Mouse (Mus musculus): ENCODE measurements at regions not wholly inside any gene's neighbourhood (a gene's known extent, or its start where the extent isn't known, plus 50 kb on each side); places are given as distances from the start of the nearest gene placed in this dataset.
"Not testable (repeated sequence)": the region's sequence is repeated elsewhere in the genome, so short reads cannot be mapped to it uniquely, and the experiment has no call there.

DNA sequence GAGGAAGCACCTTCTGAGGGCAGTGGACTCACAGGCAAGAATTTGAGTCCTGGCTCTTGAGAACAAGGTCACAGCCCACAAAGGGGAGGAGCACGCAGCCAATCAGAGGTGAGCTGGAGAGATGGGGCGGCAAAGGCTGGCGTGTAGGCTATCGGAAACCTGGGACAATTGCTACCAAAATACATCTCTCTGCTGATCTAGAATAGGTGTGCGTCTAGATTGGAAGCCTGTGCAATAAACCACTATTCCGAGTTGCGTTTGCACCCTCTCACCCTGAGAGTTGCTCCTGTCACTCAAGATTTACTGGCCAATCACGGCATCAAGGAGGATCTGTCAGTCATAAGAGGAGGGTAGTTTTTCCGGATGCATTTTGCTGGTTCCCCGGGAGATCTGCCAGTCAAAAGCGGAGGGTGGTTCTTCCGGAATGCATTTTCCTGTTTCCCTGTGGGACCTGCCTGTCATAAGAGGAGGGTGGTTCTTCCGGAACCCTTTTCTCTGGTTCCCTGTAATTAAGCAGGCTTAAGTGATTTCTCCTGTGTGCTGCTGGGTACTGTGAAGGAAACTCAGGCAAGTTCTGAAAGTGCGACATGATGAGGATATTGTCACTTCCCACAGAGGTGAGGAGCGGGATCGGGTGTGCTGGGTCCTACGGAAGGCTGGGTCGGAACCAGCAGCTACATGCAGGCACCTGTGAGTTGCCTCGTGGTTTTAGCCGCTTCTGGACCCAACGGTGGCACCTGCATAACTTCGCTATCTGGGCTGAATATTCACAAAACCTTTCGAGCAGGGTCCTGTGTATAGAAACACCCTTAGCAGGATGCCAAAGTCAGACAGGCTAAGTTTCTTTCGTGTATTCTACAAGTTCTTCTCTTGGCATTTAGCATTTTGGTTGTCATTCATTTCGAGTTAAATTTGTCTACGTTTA, 112.6 kb upstream of the Zfp960 start:
- peak; percentile 92 for DNase-seq

DNA sequence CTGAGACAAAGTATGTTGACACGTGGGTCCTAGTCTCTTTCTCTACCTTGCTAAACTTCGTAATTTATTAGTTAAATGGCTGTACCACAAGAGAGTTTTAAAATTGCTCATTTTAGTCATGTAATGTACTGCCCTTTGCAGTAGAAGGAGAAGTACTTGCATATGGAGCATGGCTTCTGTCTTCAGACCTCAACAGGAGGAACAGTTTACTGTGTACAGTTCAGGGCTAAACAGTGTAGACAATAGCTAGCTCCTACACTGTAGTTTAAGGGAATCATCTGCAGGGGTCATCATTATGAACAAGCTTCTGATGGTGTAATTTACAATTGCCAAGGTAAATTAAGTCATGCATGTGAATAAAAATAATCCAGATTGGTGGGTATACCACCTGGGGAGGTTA, 111.8 kb upstream of the Zfp960 start:
- DNase-seq = not testable (repeated sequence)

DNA sequence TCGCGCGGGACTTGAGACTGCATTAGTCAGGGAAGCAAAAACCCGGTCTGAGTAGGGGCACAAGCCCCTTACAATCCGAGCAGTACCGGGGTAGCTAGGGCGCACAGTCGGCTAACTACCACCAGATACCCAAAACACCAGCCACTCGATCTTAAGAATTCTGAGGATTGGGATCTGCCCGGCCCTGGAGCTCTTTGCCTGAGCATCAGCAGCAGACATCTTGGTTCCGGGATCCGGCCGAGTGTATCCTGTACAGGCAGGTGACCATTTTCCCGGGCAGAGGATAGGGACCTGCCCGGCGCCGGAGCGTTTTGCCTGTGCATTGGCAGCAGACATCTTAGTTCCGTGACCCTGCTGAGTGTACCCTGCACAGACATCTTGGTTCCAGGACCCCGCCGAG, 66.7 kb upstream of the Zfp960 start:
- DNase-seq = not testable (repeated sequence)

DNA sequence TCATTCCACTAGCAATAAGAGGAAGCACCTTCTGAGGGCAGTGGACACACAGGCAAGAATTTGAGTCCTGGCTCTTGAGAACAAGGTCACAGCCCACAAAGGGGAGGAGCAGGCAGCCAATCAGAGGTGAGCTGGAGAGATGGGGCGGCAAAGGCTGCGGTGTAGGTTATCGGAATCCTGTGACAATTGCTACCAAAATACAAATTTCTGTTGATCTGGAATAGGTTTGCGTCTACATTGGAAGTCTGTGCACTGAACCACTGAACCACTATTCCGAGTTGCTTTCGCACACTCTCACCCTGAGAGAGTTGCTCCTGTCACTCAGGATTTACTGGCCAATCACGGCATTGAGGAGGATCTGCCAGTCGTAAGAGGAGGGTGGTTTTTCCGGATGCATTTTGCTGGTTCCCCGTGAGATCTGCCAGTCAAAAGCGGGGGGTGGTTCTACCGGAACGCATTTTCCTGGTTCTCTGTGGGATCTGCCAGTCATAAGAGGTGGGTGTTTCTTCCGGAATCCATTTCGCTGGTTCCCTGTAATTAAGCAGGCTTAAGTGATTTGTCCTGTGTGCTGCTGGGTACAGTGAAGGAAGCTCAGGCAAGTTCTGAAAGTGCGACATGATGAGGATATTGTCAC, 59.2 kb upstream of the Zfp960 start:
- DNase-seq = peak; percentile 92

DNA sequence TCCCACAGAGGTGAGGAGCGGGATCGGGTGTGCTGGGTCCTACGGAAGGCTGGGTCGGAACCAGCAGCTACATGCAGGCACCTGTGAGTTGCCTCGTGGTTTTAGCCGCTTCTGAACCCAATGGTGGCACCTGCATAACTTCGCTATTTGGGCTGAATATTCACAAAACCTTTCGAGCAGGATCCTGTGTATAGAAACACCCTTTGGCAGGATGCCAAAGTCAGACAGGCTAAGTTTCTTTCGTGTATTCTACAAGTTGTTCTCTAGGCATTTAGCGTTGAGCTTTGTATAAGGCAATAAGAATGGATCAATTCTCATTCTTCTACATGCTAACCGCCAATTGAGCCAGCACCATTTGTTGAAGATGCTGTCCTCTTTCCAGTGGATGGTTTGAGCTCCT, 58.6 kb upstream of the Zfp960 start:
- DNase-seq = peak; percentile 5
